Mouse (Mus musculus) kidney, adult 2 months (tissue): ENCODE measurements around the gene Samd11.

ENCODE experiments used
- CTCF ChIP-seq: fragments of 200-500 bp; conservative IDR thresholded peaks from 2 replicates; pipeline ENCODE4 v1.5.1; 2011; ENCODE audit warnings: low read depth, mild to moderate bottlenecking, control low read depth, low read length, moderate library complexity, mixed read lengths; ENCODE audit not compliant: insufficient read depth, insufficient read length
- POLR2A ChIP-seq: fragments of 200-500 bp; IDR thresholded peaks from one replicate; pipeline ENCODE4 v1.6.1; 2011; ENCODE audit warnings: low read depth, low read length, control low read depth

- TF ChIP-seq POLR2A, result no peak
- TF ChIP-seq CTCF, result no peak
Observed at GRCm38 (mm10) chr4:156217022-156217669, 38.3 kb downstream of the Samd11 start.
